Mouse (Mus musculus) layer of hippocampus, adult 6 months (tissue): ENCODE data around the gene Rpl36-ps4. TPM values are rescaled to one million over a fixed set of nuclear protein-coding genes. Genes with fewer than 3 reads are reported as not detected.

ENCODE experiments used
- long read RNA-seq, 2 experiments: library from polyadenylated mRNA; unstranded; transcript quantifications; one replicate each; pipeline ENCODE4 v2.0.0; 2019 to 2020
- polyA plus RNA-seq: library from polyadenylated mRNA; unstranded; fragments of <200 nt; fragmentation: Nextera tagmentation; gene quantifications from 2 replicates; pipeline ENCODE4 v1.2.3, GENCODE M21; 2021

The Rpl36-ps4 gene
- polyA plus RNA-seq = not detected in 2 replicates
- long read RNA-seq, experiment 1 = 0 reads
- long read RNA-seq, experiment 2 = 0 reads

DNA sequence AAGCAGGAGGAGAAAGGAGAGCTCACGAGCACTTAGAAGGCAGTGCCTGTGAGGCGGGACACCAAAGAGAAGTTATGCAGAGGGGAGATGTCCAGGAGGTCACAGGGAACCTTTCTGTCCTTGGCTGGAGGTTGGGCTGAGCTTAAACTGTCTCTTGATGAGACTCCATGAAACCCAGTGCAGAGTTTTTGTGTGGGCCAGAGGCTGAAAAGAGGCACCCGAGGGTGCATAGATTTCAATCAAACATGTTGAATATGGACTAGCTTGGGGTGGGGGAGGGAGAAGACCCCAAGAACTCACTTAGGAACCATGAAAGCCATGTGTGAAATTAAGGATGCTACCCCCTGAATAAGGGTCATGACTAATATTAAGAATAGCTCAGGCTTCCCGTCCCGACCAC lies at the start of gene Rpl36-ps4:
Rpl36-ps4 (plus strand) TSS at position 301 of the 400 bp plus-strand sequence.

Other genes starting within 250 kb of the Rpl36-ps4 start
- 13.9 and 14.7 TPM in 2 replicates for gene Msh2, start 248.6 kb upstream of the Rpl36-ps4 start, polyA plus RNA-seq
- gene Kcnk12, start 123.0 kb upstream of the Rpl36-ps4 start, polyA plus RNA-seq = 5.4 and 8.0 TPM in 2 replicates
- gene Msh6, start 54.1 kb downstream of the Rpl36-ps4 start, polyA plus RNA-seq = 6.1 and 7.6 TPM in 2 replicates
- gene Fbxo11, start 144.3 kb downstream of the Rpl36-ps4 start, polyA plus RNA-seq = 17.7 and 21.5 TPM in 2 replicates